Mouse (Mus musculus) spleen, adult 2 months (tissue): ENCODE data around the gene Atp1b2.

Source experiments
- CTCF ChIP-seq: fragments of 200-500 bp; IDR thresholded peaks from 2 replicates; pipeline ENCODE4 v1.5.1; 2011; ENCODE audit warnings: mild to moderate bottlenecking, inconsistent platforms; ENCODE audit not compliant: insufficient read depth, insufficient read length, insufficient replicate concordance; ENCODE audit errors: extremely low read depth
- POLR2A ChIP-seq: fragments of 200-500 bp; IDR thresholded peaks from 2 replicates; pipeline ENCODE4 v1.6.1; 2011; ENCODE audit warnings: low read depth, low read length, inconsistent platforms

DNA sequence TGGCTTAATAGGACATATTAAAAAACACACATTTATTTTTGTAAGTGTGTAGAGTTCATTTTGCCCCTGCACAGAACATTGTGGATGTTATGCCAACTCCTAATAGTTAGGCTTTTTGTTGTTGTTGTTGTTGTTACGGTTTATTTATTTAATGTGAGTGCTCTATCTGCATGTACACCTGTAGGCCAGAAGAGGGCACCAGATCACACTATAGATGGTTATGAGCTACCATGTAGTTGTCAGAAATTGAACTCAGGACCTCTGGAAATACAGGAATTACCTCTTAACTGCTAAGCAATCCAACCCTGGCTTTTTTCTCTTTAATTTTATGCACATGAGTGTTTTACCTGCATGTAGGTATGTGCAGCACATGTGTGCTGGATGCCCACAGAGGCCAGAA lies 24.1 kb upstream of the Atp1b2 start:
- TF ChIP-seq CTCF (no peak), POLR2A (no peak)
